Mouse (Mus musculus) heart, adult 18-20 months (tissue): ENCODE measurements at regions not wholly inside any gene's neighbourhood (a gene's known extent, or its start where the extent isn't known, plus 50 kb on each side); places are given as distances from the start of the nearest gene placed in this dataset.

ENCODE experiments used
- DNase-seq, 2 experiments: peaks; one replicate each; pipeline ENCODE4 v3.0.0; 2021 to 2022; ENCODE audit warnings: mixed read lengths in 1 of 2

DNA sequence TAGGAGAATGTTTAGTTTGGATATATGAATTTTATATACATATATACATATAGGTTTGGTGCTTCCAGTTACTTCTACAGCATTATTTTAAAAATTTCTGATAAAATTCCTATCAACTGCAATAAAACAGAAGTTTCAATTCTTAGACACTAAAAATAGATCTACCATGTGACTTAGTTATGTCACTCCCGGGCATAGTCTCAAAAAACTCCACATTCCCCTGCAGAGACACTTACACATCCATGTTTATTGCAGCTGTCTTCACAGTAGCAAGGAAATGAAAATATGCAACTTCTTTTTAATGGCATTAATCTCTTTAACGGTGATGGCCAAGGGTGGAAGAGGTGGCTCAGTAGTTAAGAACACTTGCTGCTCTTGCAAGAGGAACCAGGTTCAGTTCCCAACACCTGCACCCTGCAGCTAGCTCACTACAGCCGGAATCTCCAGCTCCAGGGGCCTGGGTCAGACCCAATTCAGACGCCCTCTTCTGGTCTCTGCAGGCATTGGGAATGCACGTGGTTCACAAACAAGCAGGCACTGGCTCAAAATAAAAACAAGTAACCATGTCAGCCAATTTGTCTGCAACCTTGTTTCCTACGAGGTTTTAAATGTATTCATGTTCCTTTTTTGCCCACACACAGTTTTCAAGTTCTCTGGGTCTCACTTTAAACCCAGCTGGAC is 204.4 kb downstream of the Adra2a start:
- DNase-seq, result peak; percentile 6 to 17

DNA sequence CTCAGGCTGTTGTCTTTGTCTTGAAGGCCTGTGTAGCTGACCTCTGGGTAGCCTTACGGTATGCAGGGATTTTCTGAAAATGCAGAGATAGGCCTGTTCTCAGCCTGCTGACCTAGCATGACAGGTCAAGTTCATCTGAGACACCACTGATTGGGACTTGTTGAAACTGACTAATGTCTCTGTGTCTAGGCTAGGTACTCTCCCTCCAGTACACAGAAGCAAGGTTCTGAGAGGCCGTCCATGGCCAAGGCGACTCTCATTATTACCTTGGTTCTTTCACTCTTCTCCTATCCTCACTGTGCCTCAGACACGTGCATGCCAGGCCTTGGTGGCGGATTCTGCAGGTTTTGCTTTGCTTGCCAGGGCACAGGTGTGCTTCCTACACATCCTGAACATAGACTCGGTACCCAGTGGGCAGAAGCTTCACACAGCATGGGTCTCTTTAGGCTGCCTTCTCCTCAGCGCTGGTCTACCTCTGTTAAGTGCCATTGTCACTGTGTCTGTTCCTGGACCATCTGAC is 208.3 kb downstream of the Adra2a start:
- no peak for DNase-seq

DNA sequence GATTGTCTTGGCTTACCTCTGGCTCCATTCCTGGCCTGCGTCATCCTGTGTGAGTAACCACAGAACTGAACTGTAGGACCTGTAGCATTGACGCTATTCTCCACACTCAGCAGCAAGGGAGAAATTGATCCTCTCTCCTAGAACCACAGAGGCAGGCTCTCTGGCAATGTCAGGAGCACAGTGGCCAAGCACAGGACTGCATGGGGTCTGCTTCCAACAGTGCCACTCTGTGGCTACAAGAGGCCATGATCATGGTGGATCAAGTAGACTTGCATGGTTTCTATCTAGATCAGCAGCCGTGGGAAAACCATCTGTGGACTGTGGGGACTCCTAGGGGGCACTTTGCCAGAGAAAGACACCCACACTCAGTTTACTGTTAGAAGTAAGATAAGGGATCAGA is 213.9 kb downstream of the Adra2a start:
- no peak for DNase-seq

- no peak for DNase-seq
Measured at GRCm38 (mm10) chr19:54259175-54259574, 215.2 kb downstream of the Adra2a start.

DNA sequence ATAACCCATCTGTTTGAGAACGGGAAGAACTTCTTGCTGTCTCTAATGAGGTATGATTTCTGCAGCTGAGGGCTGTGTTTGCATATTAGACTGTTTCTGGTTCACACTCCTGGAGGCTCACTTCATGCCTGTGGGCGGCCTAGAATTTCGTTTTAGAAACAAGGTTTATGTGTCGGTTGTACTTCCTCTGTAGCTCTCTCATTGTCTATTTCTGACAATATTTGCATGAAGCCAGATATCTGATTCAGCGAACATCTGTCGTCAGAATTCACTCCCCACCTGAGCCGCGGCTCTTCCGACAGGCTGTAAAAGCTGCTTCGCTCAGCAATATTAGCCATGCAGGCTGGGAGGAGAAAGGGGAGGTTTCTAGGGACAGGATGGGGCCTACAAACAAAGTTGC is 233.4 kb downstream of the Adra2a start:
- no peak for DNase-seq

DNA sequence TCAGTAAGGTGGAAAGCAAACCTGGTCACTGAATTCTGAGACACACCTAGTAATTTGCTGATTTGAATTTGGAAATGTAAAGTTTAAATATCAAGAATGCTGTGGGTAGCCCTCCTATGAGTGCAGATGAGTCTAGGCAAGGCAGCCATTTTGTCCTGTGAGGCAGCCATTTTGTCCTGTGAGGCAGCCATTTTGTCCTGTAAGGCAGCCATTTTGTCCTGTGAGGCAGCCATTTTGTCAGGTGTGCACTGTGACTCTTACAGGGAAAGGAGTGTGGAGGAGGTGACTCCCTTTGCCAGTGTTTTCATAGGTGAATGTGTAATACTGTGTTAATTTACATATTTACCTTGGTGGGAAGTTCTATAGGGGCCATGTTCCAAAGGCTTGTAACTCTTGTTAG is 241.5 kb downstream of the Adra2a start:
- no peak for DNase-seq

DNA sequence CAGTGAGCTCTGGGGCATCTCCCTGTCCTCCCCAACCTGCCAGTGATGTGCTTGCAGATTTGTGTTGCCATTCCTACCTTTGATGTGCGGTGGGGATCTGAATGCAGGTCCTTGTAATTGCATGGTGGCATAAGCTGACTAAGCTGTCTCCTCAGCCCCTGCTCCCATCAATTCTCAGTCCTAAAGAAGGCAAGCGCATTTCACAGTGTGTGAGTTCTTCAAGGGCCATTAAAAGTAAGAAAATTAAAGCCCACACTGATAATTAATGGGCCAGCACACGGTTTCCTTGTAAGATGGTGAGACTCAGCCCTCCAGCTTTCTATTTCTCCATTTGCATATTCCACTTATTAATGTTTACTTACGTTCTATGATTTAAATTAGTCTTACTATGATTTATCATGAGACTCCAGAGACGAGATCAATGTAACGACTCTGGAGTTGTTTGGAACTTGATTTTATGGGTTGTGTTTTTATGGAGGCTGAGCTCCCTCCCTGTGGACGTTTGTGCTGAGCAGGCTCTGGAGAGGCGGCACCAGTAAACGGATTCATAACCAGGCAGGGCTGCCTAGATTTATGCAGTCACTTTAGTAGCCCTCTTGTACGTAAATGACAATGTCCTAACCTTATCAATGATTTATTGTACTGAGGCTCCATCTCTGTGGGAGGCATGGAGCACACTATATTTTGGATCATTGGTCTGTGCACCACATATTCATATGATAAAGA is 253.9 kb downstream of the Adra2a start:
- no peak for DNase-seq

GRCm38 (mm10) chr19:54311289-54311688 is 267.3 kb downstream of the Adra2a start:
- DNase-seq, result no peak

DNA sequence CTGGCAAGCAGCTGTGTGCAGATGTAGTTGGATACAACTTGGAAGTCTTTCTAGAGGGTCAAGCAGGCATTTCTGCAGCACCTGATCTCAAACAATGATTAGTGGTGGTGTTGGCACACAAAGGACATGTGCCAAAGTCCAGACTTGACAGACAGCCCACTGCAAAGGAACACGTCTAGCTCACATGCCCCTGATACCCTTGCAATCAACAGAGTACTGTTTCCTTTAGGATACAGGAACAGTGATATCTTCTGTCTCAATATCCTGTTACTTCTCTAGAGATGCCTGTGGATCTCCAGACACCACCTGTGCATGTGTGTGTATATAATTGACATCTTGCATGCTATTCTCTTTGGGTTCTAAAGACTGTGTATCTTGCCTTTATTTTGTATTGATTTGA is 267.8 kb downstream of the Adra2a start:
- DNase-seq, result no peak

DNA sequence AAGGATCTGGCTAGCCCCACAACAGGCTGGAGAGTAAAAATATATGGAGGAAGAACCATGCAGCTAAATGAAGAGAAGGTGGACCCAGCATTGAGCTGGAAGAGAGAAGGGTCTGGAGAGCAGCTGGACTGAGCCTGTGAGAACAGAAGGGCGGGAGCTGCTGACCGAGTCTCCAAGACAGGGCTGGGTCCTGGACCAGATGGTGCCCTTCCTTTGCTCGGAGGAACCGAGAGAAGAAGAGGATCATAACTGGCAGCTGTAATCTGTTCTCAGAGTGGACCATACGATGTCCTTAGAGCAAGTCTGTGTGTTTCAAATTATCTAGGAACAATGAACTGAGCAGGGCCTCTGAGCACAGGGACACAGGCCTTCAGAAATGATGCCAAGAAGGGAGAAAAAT is 279.3 kb downstream of the Adra2a start:
- no peak for DNase-seq

DNA sequence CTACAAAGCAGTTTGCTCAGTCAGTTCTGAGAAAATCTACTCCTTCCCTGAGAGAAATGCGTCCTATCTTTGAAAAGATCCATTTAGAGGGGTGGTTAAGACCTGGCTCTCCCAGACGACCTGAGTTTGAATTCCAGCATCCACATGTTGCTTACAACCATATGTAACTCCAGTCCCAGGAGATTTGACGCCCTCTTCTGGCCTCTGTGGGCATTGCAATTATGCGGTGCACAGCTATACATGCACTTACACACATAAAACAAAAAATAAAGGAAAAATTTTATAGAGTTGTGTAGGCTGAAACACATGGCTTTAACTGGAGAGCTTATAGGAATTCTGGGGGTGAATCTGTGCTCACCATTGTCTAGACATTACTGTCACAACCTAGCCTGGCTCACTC is 281.0 kb downstream of the Adra2a start:
- DNase-seq, result no peak

- no peak for DNase-seq
Measured at GRCm38 (mm10) chr19:54332140-54332539, 288.2 kb downstream of the Adra2a start.

GRCm38 (mm10) chr19:54340778-54341291 is 296.9 kb downstream of the Adra2a start:
- no peak for DNase-seq

DNA sequence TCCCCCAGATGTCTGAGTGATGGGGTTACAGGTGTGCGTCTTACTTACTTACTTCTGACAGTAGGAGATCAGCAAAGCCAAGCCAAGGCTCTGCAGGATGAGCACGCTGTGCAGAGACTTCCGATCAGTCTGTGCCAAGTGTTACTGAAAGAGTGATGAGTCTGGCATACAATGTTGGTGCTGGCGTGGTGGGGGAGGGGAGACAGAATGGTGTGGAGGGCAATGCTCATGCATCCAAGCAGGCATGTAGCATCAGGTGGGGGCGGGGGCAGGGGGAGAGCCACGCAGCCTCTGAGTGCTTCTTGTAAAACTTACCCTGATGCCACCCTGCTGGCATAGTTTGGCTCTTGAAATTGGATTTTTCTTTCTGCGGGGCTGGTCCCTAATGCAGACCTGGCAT is 315.8 kb downstream of the Adra2a start:
- no peak for DNase-seq

DNA sequence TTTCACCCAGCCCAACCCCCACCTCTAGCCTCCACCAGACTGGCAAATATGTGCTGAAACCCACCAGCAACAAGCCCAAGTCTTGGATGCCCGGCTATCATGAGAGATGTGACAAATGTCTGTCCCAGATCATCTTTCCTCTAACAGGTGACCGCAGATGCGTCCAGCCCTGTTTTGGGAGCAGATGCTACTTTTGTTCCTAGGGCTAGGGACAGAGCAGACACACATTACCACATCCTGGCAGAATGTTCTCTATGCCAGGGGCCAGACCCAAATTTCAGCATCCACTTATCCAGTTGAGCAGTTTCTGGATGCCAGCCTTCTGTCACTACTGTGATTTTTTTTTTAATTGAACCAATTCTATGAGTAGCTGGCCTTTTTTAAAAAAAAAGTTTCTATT is 316.7 kb downstream of the Adra2a start:
- no peak for DNase-seq

- DNase-seq, result no peak
Measured at GRCm38 (mm10) chr19:54385101-54385500, 341.1 kb downstream of the Adra2a start.

- no peak for DNase-seq
Measured at GRCm38 (mm10) chr19:54391406-54391805, 347.5 kb downstream of the Adra2a start.

- DNase-seq, result peak in 1 of 2 experiments; percentile 1
Measured at GRCm38 (mm10) chr19:54399651-54400050, 355.7 kb downstream of the Adra2a start.

DNA sequence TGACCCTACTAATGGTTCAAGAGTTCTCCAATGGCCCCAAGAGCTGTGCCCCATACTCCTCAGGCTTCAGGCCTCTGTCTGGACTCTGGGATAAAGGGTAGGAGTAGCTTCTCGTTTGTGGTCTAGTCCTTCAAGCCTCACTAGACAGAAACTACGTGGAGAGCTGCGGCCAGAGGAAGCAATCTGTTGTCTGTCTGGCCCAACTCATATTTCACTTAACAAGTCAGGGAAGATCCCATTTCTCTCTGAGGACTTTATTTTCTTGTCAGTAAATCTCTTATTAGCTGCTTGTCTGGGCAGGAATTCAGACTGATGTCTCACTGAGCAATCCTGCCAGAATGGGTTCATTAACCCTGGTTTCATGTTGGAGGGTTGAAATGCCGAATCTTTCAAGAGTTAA is 364.0 kb downstream of the Adra2a start:
- DNase-seq, result no peak

GRCm38 (mm10) chr19:54429062-54429461 is 385.1 kb downstream of the Adra2a start:
- no peak for DNase-seq

GRCm38 (mm10) chr19:54440713-54441112 is 396.8 kb downstream of the Adra2a start:
- DNase-seq, result no peak

- no peak for DNase-seq
Measured at GRCm38 (mm10) chr19:54460426-54461170, 416.6 kb downstream of the Adra2a start.

DNA sequence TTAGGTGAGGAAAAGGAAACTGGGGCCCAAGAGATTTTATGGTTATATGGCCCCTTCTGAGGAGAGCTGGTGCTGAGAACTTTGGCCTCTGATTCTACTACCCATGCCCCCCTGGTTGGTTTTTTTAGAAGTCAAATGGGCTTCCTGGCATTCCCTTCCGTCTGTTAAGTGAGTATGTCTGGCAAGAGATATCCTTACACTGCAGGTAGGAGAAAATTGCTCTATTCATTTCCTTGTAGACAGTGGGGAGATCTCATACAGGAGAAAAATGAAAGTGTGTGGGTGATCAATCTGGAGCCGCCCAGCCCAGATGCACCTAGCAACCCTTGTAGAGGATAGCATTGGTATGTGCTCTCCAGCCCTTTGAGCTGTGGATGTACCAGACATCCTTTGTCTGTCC is 418.5 kb downstream of the Adra2a start:
- DNase-seq, result no peak
